Mouse (Mus musculus) cortical plate, adult 2 months (tissue): ENCODE measurements around the gene Psmd11.

ENCODE experiments used
- CTCF ChIP-seq: fragments of 200-500 bp; IDR thresholded peaks from 2 replicates; pipeline ENCODE4 v1.5.1; 2011; ENCODE audit warnings: mild to moderate bottlenecking, control low read depth, low read length; ENCODE audit not compliant: insufficient read depth; ENCODE audit errors: extremely low read depth
- POLR2A ChIP-seq: fragments of 200-500 bp; IDR thresholded peaks from 2 replicates; pipeline ENCODE4 v1.6.1; 2011; ENCODE audit warnings: mild to moderate bottlenecking, low read length, control low read depth; ENCODE audit not compliant: insufficient read depth; ENCODE audit errors: extremely low read depth

- TF ChIP-seq POLR2A (no peak), CTCF (no peak)
These were observed 74.9 kb downstream of the Psmd11 start for GRCm38 (mm10) chr11:80503281-80503680.
